Mouse (Mus musculus): ENCODE data around the gene Ttc30b. TPM values are rescaled to one million over a fixed set of nuclear protein-coding genes. Genes with fewer than 3 reads are reported as not detected.
"Not testable (repeated sequence)": the region's sequence is repeated elsewhere in the genome, so short reads cannot be mapped to it uniquely, and the experiment has no call there.

Ttc30b gene
- 16.0 and 16.6 TPM in 2 replicates for polyA plus RNA-seq (2015; fragmentation: Nextera tagmentation; extraction: Ambion mirVana)

DNA sequence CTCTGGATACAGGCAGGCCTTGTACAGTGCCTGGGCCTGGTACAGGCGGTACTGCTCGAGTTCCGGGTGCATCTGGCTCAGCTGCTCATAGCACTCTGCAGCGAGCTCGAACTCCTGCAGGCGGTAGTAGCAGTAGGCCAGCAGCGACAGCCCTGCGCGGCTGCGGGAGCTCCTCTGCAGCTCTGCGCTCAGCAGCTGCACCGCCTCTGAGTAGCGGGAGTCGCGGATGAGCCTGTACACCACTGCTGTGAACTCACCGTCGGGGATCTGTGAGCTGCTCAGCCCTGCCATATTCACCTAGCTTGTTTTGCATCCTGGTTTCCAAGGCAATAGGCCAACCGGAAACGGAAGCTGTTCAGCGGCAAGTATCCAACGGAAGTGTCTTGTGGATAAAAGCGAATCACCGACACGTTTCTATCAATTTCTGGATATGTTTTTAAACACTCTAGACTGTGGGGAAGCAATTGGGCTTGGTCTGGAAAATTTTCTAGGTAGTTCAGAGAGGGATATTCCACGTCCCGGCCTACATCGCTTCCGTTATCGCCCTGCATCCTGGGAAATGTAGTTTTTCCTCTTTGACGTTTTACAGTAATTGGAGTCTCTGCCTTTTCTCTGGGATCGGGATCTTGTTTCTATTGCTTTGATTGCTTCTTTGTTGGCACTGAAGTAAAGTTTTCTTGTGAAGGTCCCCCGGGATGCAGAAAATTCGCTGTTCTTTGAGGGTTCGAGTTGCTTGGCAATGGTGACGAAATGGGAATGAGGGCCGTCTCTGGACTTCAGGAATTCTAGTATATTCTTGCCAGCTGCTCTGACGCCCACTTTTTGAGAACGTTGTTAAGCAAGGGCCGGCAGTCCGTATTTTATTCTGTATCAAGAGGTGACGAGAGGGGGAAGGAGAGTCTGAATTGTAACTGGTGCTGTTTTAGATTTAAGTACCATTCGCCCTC, at the start of gene Ttc30b:
Ttc30b (minus strand) TSS at position 469 of the 947 bp plus-strand sequence.
- H3K27ac ChIP-seq (replicated peaks) = peak within 1 kb of the TSS; percentile 87
- WGBS = 3% methylated on average over 39 of the region's 42 CpGs
- peak; percentile 92 for ATAC-seq (ENCODE audit: low read depth)

DNA sequence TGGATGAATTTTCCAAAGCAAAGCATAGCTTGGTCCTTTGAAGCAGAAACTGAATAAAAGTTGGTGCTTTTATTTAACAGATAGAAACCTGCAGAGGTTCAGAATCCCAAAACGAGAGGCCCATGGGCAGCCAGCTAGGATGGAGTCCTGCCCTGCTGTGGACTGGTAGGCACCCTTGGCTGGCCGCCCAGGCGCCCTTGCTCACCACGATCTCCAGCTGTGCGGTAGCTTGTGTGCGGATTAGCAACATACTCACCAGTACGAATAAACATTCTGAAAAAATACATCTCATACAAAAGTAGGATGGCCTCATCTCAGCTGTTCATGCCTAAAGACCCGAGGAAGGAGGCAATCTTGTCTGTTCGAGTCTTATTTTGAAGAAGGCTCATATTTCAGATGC, 49.4 kb upstream of the Ttc30b start:
- H3K4me1 ChIP-seq (replicated peaks) = peaks cover 81% of the 10 kb centered on the region

More for the DNA sequence above, at the start of gene Ttc30b:
- Histone ChIP-seq H3K36me3 (no peaks in the 10 kb centered on the region), H3K4me3 (peak within 1 kb of the TSS; percentile 52), H3K4me2 (peak within 1 kb of the TSS; percentile 66), H3K4me1 (replicated peaks) (peaks cover 14% of the 10 kb centered on the region), H3K27me3 (0 out of 2 replicates have a peak, but pooled peaks cover 4% of the 10 kb centered on the region), H3K9me3 (no peaks in the 10 kb centered on the region), H3K9ac (peak within 1 kb of the TSS; percentile 72)

DNA sequence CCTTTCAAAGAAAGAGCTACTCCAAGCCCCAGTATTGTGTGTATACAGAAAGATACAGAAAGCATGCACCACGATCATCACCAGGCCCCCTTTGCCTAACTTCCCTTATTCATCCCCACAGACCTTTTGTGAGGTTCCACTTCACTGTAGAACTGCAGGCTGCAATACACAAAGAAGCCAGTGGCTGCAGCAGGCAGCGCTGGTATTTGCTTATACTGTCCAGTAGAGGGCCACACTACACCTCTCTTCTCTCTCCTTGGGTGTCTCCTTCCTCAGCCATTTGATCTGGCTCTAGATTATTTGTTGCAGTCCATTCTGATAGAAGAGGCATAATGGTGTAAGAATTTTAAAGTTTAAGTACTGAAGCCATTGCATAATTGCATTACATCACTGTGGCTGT, 46.7 kb upstream of the Ttc30b start:
- H3K4me3 ChIP-seq = no peak overlapping the region
- 0 out of 2 replicates have a peak overlapping the region, but pooled peaks have one; percentile 14 for H3K4me2 ChIP-seq
- H3K9me3 ChIP-seq = no peaks in the 10 kb centered on the region
- ATAC-seq (ENCODE audit: low read depth) = peak; percentile 20
- no peaks in the 10 kb centered on the region for H3K27me3 ChIP-seq
- no peaks in the 10 kb centered on the region for H3K36me3 ChIP-seq
- H3K27ac ChIP-seq (replicated peaks) = peak overlapping the region; percentile 79
- peak overlapping the region; percentile 32; the same call in 1 of the 2 replicates for H3K9ac ChIP-seq
- peaks cover 59% of the 10 kb centered on the region for H3K4me1 ChIP-seq (replicated peaks)
- 4% methylated on average over 2 of the region's 2 CpGs for WGBS

More for the DNA sequence above, 49.4 kb upstream of the Ttc30b start:
- Histone ChIP-seq H3K27me3 (no peaks in the 10 kb centered on the region), H3K9me3 (no peaks in the 10 kb centered on the region), H3K4me3 (no peak overlapping the region), H3K36me3 (no peaks in the 10 kb centered on the region), H3K4me2 (0 out of 2 replicates have a peak overlapping the region, but pooled peaks have one; percentile 48), H3K9ac (no peak overlapping the region), H3K27ac (replicated peaks) (peak overlapping the region; percentile 97)
- ATAC-seq (ENCODE audit: low read depth) = no peak
- WGBS = 65% methylated on average over 9 of the region's 9 CpGs

- H3K4me1 ChIP-seq (replicated peaks) = peaks cover 47% of the 10 kb centered on the region
- H3K27me3 ChIP-seq = no peaks in the 10 kb centered on the region
- 51% methylated on average over 3 of the region's 3 CpGs for WGBS
- no peak overlapping the region for H3K4me2 ChIP-seq
- H3K9me3 ChIP-seq = no peaks in the 10 kb centered on the region
- no peak overlapping the region for H3K9ac ChIP-seq
- no peaks in the 10 kb centered on the region for H3K36me3 ChIP-seq
- no peak overlapping the region for H3K27ac ChIP-seq (replicated peaks)
- ATAC-seq (ENCODE audit: low read depth) = no peak
- H3K4me3 ChIP-seq = no peak overlapping the region
Observed at GRCm38 (mm10) chr2:75983847-75984246, 45.5 kb upstream of the Ttc30b start.

DNA sequence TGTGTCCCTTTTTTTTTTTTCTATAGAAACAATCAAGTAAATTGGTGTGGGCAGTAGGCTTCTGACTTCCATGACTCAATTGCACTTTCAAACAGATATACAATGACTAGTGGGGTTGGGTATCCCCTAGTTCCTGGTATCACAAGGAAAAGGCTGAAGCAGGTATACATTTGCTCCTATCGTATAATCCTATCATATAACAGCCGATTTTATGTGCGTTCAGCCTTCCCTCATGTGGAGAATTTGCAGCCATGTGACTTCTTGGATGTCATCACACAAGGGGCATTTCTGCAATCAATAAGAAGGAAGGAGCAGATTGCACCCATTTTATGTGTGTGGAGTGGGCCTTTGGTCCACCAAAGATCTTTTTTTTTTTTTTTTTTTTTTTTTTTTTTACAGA, 44.7 kb upstream of the Ttc30b start:
- H3K4me2 ChIP-seq = no peak overlapping the region
- no peaks in the 10 kb centered on the region for H3K36me3 ChIP-seq
- WGBS = 97% methylated on average over 3 of the region's 3 CpGs
- no peaks in the 10 kb centered on the region for H3K9me3 ChIP-seq
- H3K4me1 ChIP-seq (replicated peaks) = peaks cover 39% of the 10 kb centered on the region
- H3K27me3 ChIP-seq = no peaks in the 10 kb centered on the region
- no peak for ATAC-seq (ENCODE audit: low read depth)
- no peak overlapping the region for H3K4me3 ChIP-seq
- H3K27ac ChIP-seq (replicated peaks) = no peak overlapping the region
- H3K9ac ChIP-seq = no peak overlapping the region

GRCm38 (mm10) chr2:75982626-75983025, 44.2 kb upstream of the Ttc30b start:
- Histone ChIP-seq H3K4me3 (no peak overlapping the region), H3K9me3 (no peaks in the 10 kb centered on the region), H3K9ac (no peak overlapping the region), H3K4me2 (no peak overlapping the region), H3K27me3 (no peaks in the 10 kb centered on the region), H3K27ac (replicated peaks) (no peak overlapping the region), H3K36me3 (no peaks in the 10 kb centered on the region), H3K4me1 (replicated peaks) (peaks cover 34% of the 10 kb centered on the region)
- ATAC-seq (ENCODE audit: low read depth) = no peak
- 98% methylated on average over 4 of the region's 4 CpGs for WGBS

GRCm38 (mm10) chr2:75981440-75982081, 43.2 kb upstream of the Ttc30b start, which contains the start of gene Ttc30a1:
Gene Ttc30a1, minus strand, starts transcription at chr2:75981967.
- Histone ChIP-seq H3K4me3 (peak within 1 kb of the TSS; percentile 49), H3K4me2 (peak within 1 kb of the TSS; percentile 66), H3K4me1 (replicated peaks) (peaks cover 24% of the 10 kb centered on the region), H3K9ac (peak within 1 kb of the TSS; percentile 61)
- ATAC-seq (ENCODE audit: low read depth) = peak; percentile 57
- not testable (repeated sequence) for H3K27me3 ChIP-seq; H3K9me3 ChIP-seq; H3K36me3 ChIP-seq; H3K27ac ChIP-seq (replicated peaks)
- 4% methylated on average over 34 of the region's 34 CpGs for WGBS

- not testable (repeated sequence) for H3K36me3 ChIP-seq; H3K27ac ChIP-seq (replicated peaks); ATAC-seq (ENCODE audit: low read depth); H3K27me3 ChIP-seq; H3K9ac ChIP-seq; H3K9me3 ChIP-seq
- 97% methylated on average over 13 of the region's 13 CpGs for WGBS
- Histone ChIP-seq H3K4me2 (peak overlapping the region; percentile 66), H3K4me3 (peak overlapping the region; percentile 49), H3K4me1 (replicated peaks) (peaks cover 19% of the 10 kb centered on the region)
Observed at GRCm38 (mm10) chr2:75980933-75981439, 42.6 kb upstream of the Ttc30b start.

DNA sequence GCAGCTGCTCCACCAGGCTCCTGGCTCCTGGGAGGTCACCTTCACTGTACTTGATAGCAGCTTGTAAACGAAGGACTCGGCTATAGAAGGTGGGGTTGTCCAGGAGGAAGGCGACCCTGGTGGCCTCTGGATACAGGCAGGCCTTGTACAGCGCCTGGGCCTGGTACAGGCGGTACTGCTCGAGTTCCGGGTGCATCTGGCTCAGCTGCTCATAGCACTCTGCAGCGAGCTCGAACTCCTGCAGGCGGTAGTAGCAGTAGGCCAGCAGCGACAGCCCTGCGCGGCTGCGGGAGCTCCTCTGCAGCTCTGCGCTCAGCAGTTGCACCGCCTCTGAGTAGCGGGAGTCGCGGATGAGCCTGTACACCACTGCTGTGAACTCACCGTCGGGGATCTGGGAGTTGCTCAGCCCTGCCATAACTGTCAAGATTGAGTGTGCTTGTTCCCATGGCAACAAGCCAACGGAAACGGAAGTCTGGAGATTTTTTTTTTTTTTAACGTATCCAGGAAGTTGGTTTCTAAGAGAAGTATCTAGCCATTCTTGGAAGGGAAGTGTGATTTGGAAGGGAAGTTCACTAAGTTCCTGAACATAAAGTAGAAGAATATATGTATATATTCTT, 39.5 kb upstream of the Ttc30b start, which contains the start of gene Ttc30a2:
Ttc30a2 (minus strand) TSS at position 419 of the 617 bp plus-strand sequence.
- H3K4me1 ChIP-seq (replicated peaks); H3K27me3 ChIP-seq; H3K36me3 ChIP-seq; H3K27ac ChIP-seq (replicated peaks); H3K4me3 ChIP-seq; H3K9me3 ChIP-seq; H3K9ac ChIP-seq: not testable (repeated sequence)
- peak within 1 kb of the TSS; percentile 25 for H3K4me2 ChIP-seq
- ATAC-seq (ENCODE audit: low read depth) = 0 out of 2 replicates have a peak, but pooled peaks have one; percentile 44
- 22% methylated on average over 22 of the region's 24 CpGs for WGBS

- not testable (repeated sequence) for ATAC-seq (ENCODE audit: low read depth)
Observed at GRCm38 (mm10) chr2:75976070-75976469, 37.7 kb upstream of the Ttc30b start.

DNA sequence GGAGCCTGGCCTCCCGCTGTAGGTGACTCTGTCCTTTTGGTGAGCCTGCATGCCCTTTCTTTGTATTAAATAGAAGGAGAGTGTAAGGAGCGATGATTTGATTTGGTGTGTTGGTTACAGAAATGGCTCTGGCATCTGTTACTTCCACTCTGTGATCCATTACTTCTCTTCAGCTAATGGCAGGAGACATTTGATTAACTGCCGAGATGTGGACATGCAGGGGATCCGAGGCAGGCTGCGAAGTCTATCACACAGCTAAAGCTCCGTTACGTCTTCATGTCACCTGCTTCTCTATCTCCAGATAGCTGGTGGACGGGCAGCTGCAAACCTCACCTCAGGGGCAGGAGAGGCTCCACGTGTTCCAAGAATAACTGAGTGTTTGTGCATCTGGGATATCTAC, 35.7 kb upstream of the Ttc30b start:
- no peaks in the 10 kb centered on the region for H3K9me3 ChIP-seq
- ATAC-seq (ENCODE audit: low read depth) = no peak
- no peak overlapping the region for H3K4me2 ChIP-seq
- H3K27ac ChIP-seq (replicated peaks) = no peak overlapping the region
- no peak overlapping the region for H3K4me3 ChIP-seq
- H3K9ac ChIP-seq = no peak overlapping the region
- no peaks in the 10 kb centered on the region for H3K4me1 ChIP-seq (replicated peaks)
- no peaks in the 10 kb centered on the region for H3K36me3 ChIP-seq
- WGBS = 58% methylated on average over 9 of the region's 9 CpGs
- no peaks in the 10 kb centered on the region for H3K27me3 ChIP-seq

More at GRCm38 (mm10) chr2:75976070-75976469, 37.7 kb upstream of the Ttc30b start:
- H3K27ac ChIP-seq (replicated peaks); H3K36me3 ChIP-seq; H3K4me1 ChIP-seq (replicated peaks); H3K4me3 ChIP-seq; H3K9ac ChIP-seq; H3K9me3 ChIP-seq; H3K4me2 ChIP-seq; H3K27me3 ChIP-seq: not testable (repeated sequence)
- 91% methylated on average over 2 of the region's 2 CpGs for WGBS

Data from neural tube, embryonic 13.5 days (tissue).